Mouse (Mus musculus): ENCODE results near the gene Pax2. TPM values are rescaled to one million over a fixed set of nuclear protein-coding genes. Genes with fewer than 3 reads are reported as not detected.

Pax2 gene
- polyA plus RNA-seq, 1 experiment, result not detected

DNA sequence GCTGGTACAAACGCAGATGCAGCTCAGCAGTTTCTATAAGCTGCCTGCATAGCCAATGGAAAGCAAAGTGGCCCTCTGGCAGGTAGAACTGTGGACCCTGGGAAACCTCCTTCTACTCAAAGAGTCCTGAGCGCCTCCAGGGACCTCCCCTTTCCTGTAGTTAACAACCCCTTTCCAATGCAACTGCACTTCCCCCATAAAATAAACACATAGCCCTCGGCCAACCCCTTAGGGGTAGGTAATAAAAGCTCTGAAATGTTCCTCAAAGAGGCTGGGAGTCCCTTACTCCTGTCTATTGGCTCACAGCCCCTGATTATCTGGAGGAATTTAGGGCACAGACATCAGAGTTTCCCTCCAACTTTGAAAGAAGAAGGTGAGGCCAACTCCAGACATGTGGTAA is 67.8 kb downstream of the Pax2 start:
- peaks cover 10% of the 10 kb centered on the region for H3K4me1 ChIP-seq (ENCODE audit: control insufficient read depth, insufficient read depth, low read length)
- H3K27ac ChIP-seq (ENCODE audit: insufficient read depth, low read depth, low read length), result no peak overlapping the region
- TF ChIP-seq CTCF (IDR thresholded peaks at IDR 0.05; ENCODE audit: insufficient read depth, low read depth, low read length), result no peak
- TF ChIP-seq POLR2A (IDR thresholded peaks at IDR 0.05; ENCODE audit: insufficient read depth, low read depth, low read length), result no peak
- WGBS, result 79% methylated on average over 3 of the region's 3 CpGs
- no peak overlapping the region for H3K4me3 ChIP-seq (ENCODE audit: insufficient read depth, low read depth, low read length)

DNA sequence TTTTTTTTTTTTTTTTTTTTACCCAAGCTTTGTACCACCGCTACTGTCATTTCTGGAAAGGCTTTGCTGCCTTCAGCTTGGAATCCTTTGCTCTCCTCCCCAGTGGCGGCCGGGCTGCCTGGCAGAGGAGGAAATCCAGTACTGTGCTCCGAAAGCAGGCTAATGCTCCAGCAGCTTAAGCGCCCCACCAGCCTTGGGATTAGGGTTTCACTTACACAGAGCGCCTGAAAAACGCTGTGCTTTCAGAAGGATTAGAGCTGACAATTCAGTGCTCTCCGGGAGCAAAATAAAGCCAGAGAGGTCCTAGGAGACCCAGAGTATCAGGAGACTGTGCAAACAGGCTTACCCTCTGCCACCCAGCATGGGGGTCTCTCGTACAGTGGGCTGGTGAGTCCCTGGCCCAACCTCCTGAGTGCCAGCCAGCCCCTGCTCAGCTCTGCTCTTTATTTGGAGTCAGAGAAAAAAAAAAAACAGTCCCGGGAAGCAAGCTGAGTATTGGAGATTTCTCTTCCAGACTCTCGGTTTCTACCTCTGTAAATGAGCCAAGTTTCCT is 69.4 kb downstream of the Pax2 start:
- peaks cover 10% of the 10 kb centered on the region for H3K4me1 ChIP-seq (ENCODE audit: control insufficient read depth, insufficient read depth, low read length)
- H3K27ac ChIP-seq (ENCODE audit: insufficient read depth, low read depth, low read length), result no peak overlapping the region
- TF ChIP-seq CTCF (IDR thresholded peaks at IDR 0.05; ENCODE audit: insufficient read depth, low read depth, low read length) (no peak), POLR2A (IDR thresholded peaks at IDR 0.05; ENCODE audit: insufficient read depth, low read depth, low read length) (no peak)
- no peak overlapping the region for H3K4me3 ChIP-seq (ENCODE audit: insufficient read depth, low read depth, low read length)
- 37% methylated on average over 11 of the region's 11 CpGs for WGBS

GRCm38 (mm10) chr19:44825819-44826218 is 70.0 kb downstream of the Pax2 start:
- 35% methylated on average over 4 of the region's 4 CpGs for WGBS

DNA sequence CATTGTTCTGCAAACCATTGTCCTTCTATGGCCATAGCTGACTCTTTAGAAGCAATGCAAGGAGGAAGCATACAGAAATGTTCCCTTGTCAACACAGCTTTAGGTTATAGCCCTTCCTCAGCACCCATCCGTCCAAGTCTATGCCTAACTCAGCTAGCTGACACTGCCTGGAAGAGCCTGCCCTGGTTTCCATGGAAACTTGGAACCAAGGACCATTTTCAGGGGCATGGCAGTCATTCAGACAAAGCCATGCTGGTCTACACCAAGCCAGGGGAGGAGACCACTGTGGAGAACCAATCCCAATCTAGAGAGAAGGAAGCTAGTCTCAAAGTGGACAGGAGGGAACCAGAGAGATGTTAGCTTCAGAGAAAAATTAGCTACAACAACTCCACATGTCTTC is 77.5 kb downstream of the Pax2 start:
- TF ChIP-seq CTCF (IDR thresholded peaks at IDR 0.05; ENCODE audit: insufficient read depth, low read depth, low read length), result no peak
- Histone ChIP-seq H3K4me3 (ENCODE audit: insufficient read depth, low read depth, low read length) (no peak overlapping the region), H3K27ac (ENCODE audit: insufficient read depth, low read depth, low read length) (no peak overlapping the region), H3K4me1 (ENCODE audit: control insufficient read depth, insufficient read depth, low read length) (peaks cover 20% of the 10 kb centered on the region)
- 53% methylated on average over 1 of the region's 1 CpGs for WGBS

More at GRCm38 (mm10) chr19:44825819-44826218, 70.0 kb downstream of the Pax2 start:
- Histone ChIP-seq H3K4me3 (ENCODE audit: insufficient read depth, low read depth, low read length) (no peak overlapping the region), H3K27ac (ENCODE audit: insufficient read depth, low read depth, low read length) (no peak overlapping the region), H3K4me1 (ENCODE audit: control insufficient read depth, insufficient read depth, low read length) (peaks cover 10% of the 10 kb centered on the region)
- TF ChIP-seq POLR2A (IDR thresholded peaks at IDR 0.05; ENCODE audit: insufficient read depth, low read depth, low read length), result no peak
- TF ChIP-seq CTCF (IDR thresholded peaks at IDR 0.05; ENCODE audit: insufficient read depth, low read depth, low read length), result no peak

DNA sequence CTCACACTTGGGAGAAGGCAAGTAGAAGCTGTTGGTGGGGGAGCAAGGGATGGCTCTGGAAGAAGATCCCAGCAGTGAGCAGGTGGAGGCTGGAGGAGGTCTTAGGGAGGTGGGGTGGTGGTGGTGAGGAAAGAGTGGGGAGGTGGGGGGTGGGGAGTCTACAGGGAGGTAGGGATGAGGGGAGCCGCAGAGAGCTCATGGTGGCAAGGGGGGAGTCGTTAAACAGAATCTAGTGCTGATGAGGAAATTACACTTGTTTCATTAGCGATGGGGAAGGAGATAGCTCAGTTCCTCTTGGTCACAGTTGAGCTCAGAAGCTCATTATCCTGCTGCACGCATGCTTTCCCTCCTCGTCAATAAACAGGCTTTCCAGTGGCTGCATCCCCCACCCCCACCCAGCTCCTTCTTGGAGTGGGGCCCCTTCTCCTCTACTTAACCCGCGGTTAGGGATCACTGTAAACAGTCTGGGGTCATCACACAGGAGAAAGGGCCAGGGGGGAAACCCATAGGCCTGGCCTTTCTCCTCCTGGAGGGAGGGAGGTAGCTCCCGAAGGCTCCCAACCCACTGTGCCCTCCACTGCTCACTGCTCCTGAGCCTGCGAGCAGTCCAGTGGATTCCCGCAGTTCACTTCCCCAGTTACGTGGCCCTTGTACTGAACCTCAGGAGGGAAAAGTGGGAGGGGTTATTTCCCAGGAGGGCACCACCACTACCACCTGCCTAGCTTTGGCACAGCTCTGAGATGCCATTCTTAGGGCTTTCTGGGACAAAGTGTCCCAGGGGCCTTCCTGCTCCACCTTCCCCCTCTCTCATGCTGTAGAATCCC is 78.6 kb downstream of the Pax2 start:
- no peak for TF ChIP-seq POLR2A (IDR thresholded peaks at IDR 0.05; ENCODE audit: insufficient read depth, low read depth, low read length)
- TF ChIP-seq CTCF (IDR thresholded peaks at IDR 0.05; ENCODE audit: insufficient read depth, low read depth, low read length), result no peak
- no peak overlapping the region for H3K27ac ChIP-seq (ENCODE audit: insufficient read depth, low read depth, low read length)
- peaks cover 20% of the 10 kb centered on the region for H3K4me1 ChIP-seq (ENCODE audit: control insufficient read depth, insufficient read depth, low read length)
- H3K4me3 ChIP-seq (ENCODE audit: insufficient read depth, low read depth, low read length), result no peak overlapping the region
- WGBS, result 38% methylated on average over 11 of the region's 11 CpGs

- Histone ChIP-seq H3K4me3 (ENCODE audit: insufficient read depth, low read depth, low read length) (no peak overlapping the region), H3K4me1 (ENCODE audit: control insufficient read depth, insufficient read depth, low read length) (peaks cover 20% of the 10 kb centered on the region), H3K27ac (ENCODE audit: insufficient read depth, low read depth, low read length) (no peak overlapping the region)
- no peak for TF ChIP-seq POLR2A (IDR thresholded peaks at IDR 0.05; ENCODE audit: insufficient read depth, low read depth, low read length)
- no peak for TF ChIP-seq CTCF (IDR thresholded peaks at IDR 0.05; ENCODE audit: insufficient read depth, low read depth, low read length)
- 7% methylated on average over 34 of the region's 34 CpGs for WGBS
Measured at GRCm38 (mm10) chr19:44835042-44835930, 79.4 kb downstream of the Pax2 start.

- H3K27ac ChIP-seq (ENCODE audit: insufficient read depth, low read depth, low read length), result no peak overlapping the region
- TF ChIP-seq CTCF (IDR thresholded peaks at IDR 0.05; ENCODE audit: insufficient read depth, low read depth, low read length), result no peak
- TF ChIP-seq POLR2A (IDR thresholded peaks at IDR 0.05; ENCODE audit: insufficient read depth, low read depth, low read length), result no peak
- peaks cover 20% of the 10 kb centered on the region for H3K4me1 ChIP-seq (ENCODE audit: control insufficient read depth, insufficient read depth, low read length)
- H3K4me3 ChIP-seq (ENCODE audit: insufficient read depth, low read depth, low read length), result peak overlapping the region; percentile 8
- WGBS, result under 1% methylated on average over 71 of the region's 71 CpGs
Measured at GRCm38 (mm10) chr19:44835931-44836861, 80.4 kb downstream of the Pax2 start.
